Mouse (Mus musculus): ENCODE measurements around the gene Rnaseh1. TPM values are rescaled to one million over a fixed set of nuclear protein-coding genes. Genes with fewer than 3 reads are reported as not detected.

Rnaseh1 gene
- total RNA-seq (2021), result 10 to 100 TPM; 12.8 to 14.3 TPM
- long read RNA-seq, experiment 1, partial matches to known transcripts, result 1 of 8 reads
- long read RNA-seq, experiment 1, other reads (novel, unspliced or antisense), result 3 of 8 reads
- long read RNA-seq, experiment 2, transcript Rnaseh1-201 (8 exons, 1,455 nt), result major isoform, 7 of 8 reads
- long read RNA-seq, experiment 2, partial matches to known transcripts, result 0 of 8 reads
- long read RNA-seq, experiment 2, other reads (novel, unspliced or antisense), result 1 of 8 reads

DNA sequence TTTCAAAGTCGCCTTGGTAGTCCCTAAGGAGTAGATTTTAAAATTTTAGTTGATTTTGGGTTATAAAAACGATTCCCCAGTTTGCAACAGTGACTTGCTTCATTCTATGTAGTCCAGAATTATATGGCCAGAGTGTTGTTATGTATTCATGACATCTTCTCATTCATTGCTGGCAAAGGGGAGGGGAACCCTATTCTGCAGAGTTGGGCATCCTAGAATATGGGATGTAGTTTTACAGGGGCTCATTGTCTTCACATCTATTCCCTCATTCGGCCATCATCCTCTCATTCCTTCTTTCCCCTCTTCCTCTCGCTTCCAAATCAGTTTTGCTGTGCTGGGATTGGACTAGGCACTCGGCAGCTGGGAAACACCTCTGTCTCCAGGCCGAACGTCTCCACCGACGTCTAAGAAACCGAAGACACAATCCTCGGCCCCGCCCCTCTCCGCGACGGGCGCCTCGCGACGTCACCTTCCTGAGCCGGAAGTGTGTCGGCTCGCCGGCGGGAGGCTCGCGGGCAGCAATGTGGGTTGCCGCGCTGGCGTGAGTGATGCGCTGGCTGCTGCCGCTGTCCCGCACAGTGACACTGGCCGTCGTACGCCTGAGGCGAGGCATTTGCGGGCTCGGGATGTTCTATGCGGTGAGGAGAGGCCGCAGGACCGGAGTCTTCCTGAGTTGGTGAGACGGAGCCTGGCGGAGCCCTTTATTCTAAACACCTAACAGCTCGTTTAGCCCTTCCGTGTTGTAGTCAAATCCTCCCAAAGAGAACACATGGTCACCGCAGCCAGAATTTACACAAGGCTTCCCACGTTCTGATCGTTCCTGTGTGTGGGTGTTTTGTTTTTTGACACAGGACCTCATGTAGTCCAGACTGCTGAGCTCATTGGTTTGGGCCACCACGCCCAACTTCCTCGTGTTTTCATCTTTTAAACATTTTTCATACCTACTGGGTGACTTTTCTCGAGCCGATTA is at the start of gene Rnaseh1:
Gene Rnaseh1 (plus strand): TSS at position 462 of the 970 bp plus-strand sequence.
- Histone ChIP-seq H3K4me3 (peak within 1 kb of the TSS; percentile 77), H3K27ac (peak within 1 kb of the TSS; percentile 85)
- DNase-seq (ENCODE audit: low spot score in 2 of 2), result peak; percentile 87 to 89
- TF ChIP-seq CTCF (conservative IDR thresholded peaks at IDR 0.05), result 0 out of 2 replicates have a peak, but pooled peaks have one; percentile 5

DNA sequence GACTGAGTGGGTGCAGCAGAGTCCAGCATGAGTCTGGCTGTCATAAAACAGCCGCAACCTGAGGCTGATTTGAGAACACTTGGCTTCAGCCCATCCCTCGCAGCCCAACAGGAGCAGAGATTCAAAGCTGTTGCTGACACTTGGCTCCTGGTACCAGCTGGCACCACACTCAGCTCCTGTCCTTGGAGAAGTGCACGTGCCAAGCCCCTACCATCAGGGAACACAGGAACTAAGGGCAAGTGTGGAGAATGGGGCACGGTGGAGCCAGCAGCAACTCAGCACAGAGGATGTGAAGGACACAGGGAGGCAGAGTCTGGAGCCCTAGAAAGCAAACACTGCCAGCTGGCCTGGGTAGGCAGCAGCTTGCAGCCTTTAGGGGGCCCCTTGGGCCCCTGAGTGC is 47.1 kb upstream of the Rnaseh1 start:
- H3K27ac ChIP-seq, result no peak overlapping the region
- no peak for TF ChIP-seq CTCF (conservative IDR thresholded peaks at IDR 0.05)
- H3K4me3 ChIP-seq, result no peak overlapping the region
- DNase-seq (ENCODE audit: low spot score in 2 of 2), result no peak

DNA sequence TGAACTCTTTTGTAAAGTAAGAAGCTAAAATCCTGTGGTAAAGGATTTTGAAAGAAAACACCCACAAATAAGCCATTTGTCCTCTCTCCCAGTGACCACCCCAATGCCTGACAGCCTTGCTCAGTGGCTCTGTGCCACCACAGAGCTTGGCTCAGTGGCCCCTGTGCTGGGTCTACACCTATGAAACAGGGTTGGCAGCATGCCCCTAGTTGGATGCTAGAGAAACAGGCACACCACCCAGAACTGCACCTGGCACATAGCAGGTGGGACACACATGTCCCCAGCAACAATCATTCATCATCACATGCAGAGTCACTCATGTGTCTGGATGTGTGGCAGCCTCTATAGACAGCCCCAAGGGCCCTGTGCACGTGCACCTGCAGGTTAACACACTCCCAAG is 45.9 kb upstream of the Rnaseh1 start:
- H3K27ac ChIP-seq, result no peak overlapping the region
- no peak for TF ChIP-seq CTCF (conservative IDR thresholded peaks at IDR 0.05)
- no peak for DNase-seq (ENCODE audit: low spot score in 2 of 2)
- H3K4me3 ChIP-seq, result no peak overlapping the region

DNA sequence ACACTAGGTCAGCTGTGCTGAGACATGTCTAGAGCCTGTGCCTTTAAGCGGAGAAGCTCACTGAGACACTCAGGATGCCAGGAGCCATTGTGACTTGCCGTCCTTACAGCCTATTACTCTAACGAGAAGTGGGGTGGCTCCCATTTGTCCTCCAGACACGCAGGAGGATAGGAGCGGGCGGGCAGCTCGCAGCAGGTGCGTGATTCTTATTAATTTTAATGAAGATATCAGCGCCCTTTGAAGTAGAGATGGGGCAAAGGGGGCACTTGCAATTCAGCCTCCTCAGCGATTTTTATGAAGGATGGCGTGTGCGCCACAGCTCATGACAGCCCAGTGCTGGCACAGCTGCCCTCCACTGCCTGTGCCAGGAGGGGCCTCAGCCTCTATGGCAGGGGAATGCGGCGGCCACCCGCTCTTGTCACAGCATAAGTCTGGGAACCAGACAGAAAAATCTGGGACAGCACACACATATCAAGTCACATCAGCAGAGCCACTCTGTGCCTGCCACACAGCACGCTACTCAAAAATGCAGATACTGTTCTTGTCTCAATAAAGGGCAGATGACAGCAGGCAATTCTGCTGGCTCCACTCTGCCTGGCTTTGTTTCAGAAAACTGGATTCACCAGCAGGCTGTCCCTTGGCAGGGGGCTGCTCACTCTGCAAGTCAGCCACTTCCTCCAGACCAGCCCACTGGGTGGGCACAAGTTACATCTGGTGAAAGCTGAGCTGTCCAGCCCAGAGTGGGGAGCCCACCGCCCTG is 41.7 kb upstream of the Rnaseh1 start:
- peak overlapping the region; percentile 53 for H3K4me3 ChIP-seq
- TF ChIP-seq CTCF (conservative IDR thresholded peaks at IDR 0.05), result 0 out of 2 replicates have a peak, but pooled peaks have one; percentile 4
- peak overlapping the region; percentile 93 for H3K27ac ChIP-seq
- DNase-seq (ENCODE audit: low spot score in 2 of 2), result peak; percentile 50 to 74

DNA sequence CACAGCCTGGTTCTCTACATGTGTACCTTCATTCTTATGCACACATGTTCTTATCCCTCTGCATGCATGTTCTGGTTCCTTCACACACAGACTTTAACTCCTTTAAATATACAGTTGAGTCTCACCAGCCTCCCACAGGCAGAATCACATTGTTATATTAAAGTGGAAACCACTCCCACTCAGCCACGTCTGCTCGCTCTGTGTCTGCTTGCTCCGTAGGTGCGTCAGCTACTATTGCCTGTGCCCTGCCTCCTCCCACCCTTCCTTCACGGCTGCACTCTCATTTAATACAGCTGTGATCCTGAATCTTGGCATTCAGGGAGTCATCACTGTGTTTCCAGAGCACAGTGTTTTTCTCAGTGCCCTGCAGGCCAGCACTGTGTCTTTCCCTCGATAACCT is 37.0 kb upstream of the Rnaseh1 start:
- no peak overlapping the region for H3K4me3 ChIP-seq

DNA sequence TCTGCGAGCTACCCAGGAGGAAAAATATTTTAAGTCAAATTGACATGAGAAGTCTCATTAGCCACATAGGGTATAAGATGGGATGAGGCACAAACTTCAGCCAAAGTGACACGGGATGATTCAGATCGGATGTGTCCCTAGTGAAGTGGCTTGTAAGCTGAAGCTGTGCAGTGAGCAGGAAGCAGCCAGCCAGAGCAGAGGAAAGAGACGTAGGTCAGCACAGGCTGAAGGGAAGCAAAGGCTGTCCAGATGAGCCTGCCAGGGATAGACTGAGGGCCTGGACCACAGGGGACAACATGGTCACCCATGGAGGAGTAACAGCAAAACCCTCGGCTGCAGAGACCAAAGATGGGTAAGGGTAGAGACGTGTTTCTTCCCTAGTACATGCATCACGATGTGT is 35.0 kb upstream of the Rnaseh1 start:
- DNase-seq (ENCODE audit: low spot score in 2 of 2), result no peak
- no peak for TF ChIP-seq CTCF (conservative IDR thresholded peaks at IDR 0.05)
- Histone ChIP-seq H3K4me3 (no peak overlapping the region), H3K27ac (no peak overlapping the region)

More for the DNA sequence above, 37.0 kb upstream of the Rnaseh1 start:
- peak overlapping the region; percentile 43; the same call in 1 of the 2 replicates for H3K27ac ChIP-seq
- DNase-seq (ENCODE audit: low spot score in 2 of 2), result peak; percentile 43 to 51
- TF ChIP-seq CTCF (conservative IDR thresholded peaks at IDR 0.05), result no peak

DNA sequence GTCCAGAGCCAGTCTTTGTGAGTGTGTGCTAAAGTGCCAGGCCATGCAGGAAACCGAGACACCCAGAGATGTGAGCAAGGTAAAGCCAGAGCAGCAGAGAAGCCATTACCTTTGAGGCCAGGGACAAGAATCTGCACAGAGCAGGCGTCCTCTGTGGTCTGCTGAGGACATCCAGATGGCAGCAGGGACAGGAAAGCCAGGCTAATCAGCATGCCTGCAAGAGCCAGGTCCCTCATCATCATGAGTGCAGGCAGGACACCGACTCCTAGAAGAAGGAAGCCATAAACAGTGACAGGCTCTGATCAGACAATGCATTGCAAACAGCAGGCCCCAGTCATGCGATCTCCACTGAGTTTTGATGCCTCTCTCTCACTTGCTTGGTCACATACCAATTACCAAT is 32.1 kb upstream of the Rnaseh1 start:
- H3K4me3 ChIP-seq, result no peak overlapping the region
- peak overlapping the region; percentile 3; the same call in 1 of the 2 replicates for H3K27ac ChIP-seq
- no peak for DNase-seq (ENCODE audit: low spot score in 2 of 2)
- no peak for TF ChIP-seq CTCF (conservative IDR thresholded peaks at IDR 0.05)

DNA sequence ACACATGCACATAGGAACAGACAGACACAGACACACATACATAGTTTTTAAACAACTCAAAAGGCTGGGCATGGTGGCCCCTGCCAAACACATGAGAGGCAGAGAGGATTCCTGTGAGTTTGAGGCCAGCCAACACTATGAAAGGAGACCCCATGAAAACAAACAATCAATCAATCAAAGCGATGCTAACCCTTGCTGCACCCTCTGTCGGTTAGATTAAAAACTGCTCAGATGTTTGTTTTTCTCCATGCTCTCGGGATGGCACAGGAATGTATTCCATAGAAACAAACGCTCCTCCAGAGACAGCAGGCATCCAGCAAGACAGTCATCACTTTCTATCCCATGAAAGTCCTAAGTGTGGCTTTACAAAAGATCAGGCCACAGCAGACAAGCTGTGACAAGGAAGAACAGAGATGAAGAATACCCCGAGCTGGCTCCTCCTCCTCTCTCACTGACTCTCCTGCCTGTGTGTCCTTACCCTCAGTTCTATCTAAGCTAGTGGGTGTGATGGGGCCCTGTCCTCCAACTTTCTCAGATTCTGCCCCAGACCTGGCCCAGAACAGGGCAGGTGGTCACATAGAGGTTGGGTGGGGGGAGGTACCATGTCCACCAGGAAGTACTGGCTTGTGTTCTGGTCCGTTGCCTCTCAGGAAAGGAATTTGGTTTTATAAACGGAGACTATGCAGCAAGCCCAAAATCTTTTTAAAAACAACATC is 27.8 kb upstream of the Rnaseh1 start:
- TF ChIP-seq CTCF (conservative IDR thresholded peaks at IDR 0.05), result peak; percentile 63
- H3K27ac ChIP-seq, result peak overlapping the region; percentile 75; the same call in 1 of the 2 replicates
- DNase-seq (ENCODE audit: low spot score in 2 of 2), result no peak
- H3K4me3 ChIP-seq, result no peak overlapping the region

DNA sequence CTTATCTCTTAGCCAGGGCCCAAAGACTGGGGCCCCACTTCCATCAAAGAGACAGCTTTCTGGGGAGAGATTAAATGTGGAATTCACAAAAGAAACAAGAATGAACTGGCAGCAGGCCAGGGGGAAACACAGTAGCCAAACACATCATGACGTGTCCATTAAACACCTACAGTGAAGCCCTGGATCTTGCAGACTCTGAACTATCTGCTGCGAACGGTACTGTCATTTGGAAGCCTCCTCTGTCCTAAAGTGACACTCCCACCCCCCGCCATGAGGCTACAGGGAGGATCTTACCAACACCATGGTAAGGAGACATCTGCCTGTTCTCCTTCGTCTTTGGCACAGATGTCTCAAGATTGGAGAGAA is 27.3 kb upstream of the Rnaseh1 start:
- peak; percentile 44 to 52 for DNase-seq (ENCODE audit: low spot score in 2 of 2)
- H3K4me3 ChIP-seq, result no peak overlapping the region
- H3K27ac ChIP-seq, result peak overlapping the region; percentile 75; the same call in 1 of the 2 replicates
- no peak for TF ChIP-seq CTCF (conservative IDR thresholded peaks at IDR 0.05)

DNA sequence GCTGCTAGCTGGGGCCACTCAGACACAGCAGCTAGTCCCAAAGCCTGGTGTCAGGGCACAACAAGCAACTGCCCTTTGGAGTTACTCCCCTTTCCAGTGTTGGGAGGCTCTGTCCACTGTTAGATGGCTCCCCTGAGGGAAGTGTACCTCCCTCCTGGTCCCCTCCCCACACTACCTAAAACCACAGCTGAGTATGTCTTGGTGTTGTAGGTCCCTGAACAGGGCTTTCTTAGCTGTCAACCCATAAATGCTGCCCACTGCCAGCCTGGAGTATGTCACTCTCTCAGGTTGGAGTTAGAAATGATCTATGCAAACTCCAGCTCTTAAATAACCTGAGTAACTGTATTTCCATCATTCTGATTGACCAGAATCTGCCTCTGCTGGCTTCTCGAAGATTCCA is 26.8 kb upstream of the Rnaseh1 start:
- Histone ChIP-seq H3K4me3 (no peak overlapping the region), H3K27ac (peak overlapping the region; percentile 75)
- no peak for TF ChIP-seq CTCF (conservative IDR thresholded peaks at IDR 0.05)
- DNase-seq (ENCODE audit: low spot score in 2 of 2), result no peak

DNA sequence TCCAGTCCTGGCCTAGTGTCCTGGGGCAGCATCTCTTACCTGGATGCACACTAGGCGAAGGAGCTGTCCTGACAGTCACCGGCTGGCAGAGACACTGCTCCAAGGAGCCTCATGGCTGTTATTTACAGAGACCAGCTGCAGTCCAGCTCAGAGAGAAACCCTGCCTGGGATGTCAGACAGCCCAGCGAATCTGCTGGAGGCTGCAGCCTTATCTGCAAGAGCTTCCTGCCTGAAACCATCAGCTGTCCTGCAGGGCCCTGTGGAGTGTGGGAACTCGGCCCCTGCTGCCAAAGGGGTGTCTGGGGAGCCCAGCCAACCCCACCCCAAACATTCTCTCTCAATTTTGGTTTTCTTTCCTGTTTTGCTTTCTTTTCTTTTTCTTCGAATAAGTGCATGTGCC is 26.2 kb upstream of the Rnaseh1 start, which contains the start of gene Colec11:
Gene Colec11 (minus strand): TSS at position 183 of the 400 bp plus-strand sequence.
- peak within 1 kb of the TSS; percentile 75 for H3K27ac ChIP-seq
- no peak for DNase-seq (ENCODE audit: low spot score in 2 of 2)
- TF ChIP-seq CTCF (conservative IDR thresholded peaks at IDR 0.05), result no peak
- no peak within 1 kb of the TSS for H3K4me3 ChIP-seq

DNA sequence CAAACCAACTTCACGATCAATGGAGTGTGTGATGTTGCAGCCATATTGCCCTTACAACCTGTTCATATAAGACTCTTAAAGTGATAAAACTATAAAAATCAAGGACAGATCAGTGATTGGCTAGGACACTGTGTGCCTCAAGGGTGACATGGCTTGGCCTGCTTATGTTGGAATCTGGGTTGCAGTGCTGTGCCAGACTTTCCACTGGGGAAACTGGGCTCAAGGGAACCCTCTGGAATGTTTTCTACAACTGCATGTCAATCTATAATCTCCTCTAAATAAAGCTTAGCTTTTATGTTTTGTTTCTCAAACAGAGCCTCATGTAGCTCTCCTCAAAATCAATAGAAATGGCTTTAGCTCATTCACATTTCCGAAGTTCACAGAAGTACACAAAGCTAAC is 25.2 kb upstream of the Rnaseh1 start:
- no peak for DNase-seq (ENCODE audit: low spot score in 2 of 2)
- no peak for TF ChIP-seq CTCF (conservative IDR thresholded peaks at IDR 0.05)
- H3K27ac ChIP-seq, result no peak overlapping the region
- H3K4me3 ChIP-seq, result no peak overlapping the region

Measured in layer of hippocampus, adult 2 months (tissue).